Mouse (Mus musculus): ENCODE results near the gene Tas2r135.

GRCm38 (mm10) chr6:42391796-42392330 lies 13.4 kb upstream of the Tas2r135 start:
- TF ChIP-seq GATA1 (IDR thresholded peaks at IDR 0.05; ENCODE audit: borderline replicate concordance, low read length) = no peak
- no peak for TF ChIP-seq FLI1 (IDR thresholded peaks at IDR 0.05; ENCODE audit: low read length)
